Mouse (Mus musculus): ENCODE data around the gene Pgbd5.
A peak's percentile ranks its signal among the peaks of the same experiment; 100 is the strongest.
"Not testable (repeated sequence)": the region's sequence is repeated elsewhere in the genome, so short reads cannot be mapped to it uniquely, and the experiment has no call there.

Pgbd5 gene

DNA sequence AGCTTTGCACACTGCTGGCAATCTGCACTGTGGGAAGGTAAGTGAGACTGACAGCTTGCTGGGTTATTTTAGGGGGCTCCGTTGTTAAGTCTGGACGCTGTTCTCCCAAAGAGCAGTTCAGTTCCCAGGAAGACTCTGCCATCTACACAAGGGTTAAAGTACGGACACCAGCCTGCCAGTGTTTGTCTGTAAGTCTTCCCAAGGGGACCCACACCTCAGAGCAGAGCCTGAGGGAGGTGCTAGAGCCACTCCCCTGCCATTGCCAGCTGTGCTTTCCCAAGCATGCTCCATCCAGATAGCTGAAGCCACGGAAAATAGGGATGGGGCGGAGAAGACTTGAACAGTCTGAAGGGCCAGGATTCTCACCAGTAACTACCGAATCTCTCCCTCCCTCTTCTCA lies 8.6 kb downstream of the Pgbd5 start:
- DNase-seq (ENCODE audit: low read depth, low spot score), result no peak

DNA sequence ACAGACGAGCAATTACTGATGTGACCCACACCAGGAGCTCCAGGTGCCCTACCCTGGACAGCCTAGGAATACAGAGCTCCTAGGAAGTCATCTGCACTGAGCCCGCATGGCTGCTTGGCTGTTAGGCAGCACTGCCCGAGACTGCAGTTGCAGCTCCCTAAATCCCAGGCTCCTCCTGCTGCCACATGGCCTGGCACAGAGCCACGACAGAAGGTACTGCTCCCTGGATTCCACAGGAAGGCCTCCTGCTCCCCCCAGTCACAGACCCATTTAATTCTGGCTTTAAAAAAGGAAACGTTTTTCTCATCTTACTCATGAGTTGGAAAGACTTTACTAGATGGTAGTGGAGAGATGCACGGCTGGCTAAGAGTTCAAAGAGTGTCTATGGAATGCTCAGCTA lies 10.0 kb downstream of the Pgbd5 start:
- no peak for DNase-seq (ENCODE audit: low read depth, low spot score)

DNA sequence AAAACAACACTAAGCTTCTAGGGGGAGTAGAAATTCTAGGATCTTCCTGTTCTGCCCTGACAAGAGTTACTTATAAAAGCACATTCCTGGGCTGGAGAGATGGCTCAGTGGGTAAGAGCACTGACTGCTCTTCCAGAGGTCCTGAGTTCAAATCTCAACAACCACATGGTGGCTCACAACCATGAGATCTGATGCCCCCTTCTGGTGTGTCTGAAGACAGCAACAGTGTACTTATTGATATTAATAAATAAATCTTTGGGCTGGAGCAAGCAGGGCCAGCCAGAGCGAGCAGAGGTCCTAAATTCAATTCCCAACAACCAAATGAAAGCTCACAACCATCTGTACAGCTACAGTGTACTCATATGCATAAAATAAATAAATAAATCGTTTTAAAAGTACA lies 10.7 kb downstream of the Pgbd5 start:
- DNase-seq (ENCODE audit: low read depth, low spot score), result not testable (repeated sequence)

DNA sequence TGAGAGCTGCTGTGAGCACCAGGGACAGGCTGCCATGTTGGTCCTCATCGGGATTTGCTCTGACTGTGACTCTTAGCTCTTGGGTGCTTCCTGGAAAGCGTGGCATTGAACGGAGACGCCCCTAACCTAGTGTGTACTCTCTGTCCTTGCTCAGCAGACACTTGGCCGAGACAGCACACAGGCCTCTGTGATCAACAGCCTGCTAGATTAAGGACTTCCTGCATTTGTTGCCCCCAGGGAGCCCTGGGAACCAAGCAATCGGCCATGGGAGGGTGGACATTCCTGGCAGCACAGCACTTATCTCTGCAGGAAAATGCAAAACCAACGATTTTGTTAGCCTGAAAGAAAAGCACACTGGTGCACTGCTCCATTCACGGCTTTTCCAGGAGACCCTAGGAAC lies 18.0 kb downstream of the Pgbd5 start:
- no peak for DNase-seq (ENCODE audit: low read depth, low spot score)

DNA sequence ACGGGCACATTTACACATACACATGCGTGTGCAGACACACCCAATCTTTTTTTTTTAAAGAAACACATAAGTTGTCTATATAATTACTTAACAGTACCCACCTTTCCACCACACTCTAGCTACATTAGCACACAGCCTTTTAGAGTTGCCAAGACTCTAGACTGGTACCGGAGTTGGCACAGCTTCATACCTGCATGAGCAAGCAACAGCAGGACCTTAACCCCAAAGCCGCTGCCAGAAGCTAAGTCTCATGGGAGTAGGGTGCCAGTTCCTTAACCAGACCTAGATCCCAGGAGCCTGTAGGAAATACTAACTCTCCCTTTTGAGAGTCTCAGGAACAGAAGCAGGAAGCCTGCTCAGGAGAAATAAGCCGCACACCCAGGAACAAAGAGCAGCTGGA lies 20.5 kb downstream of the Pgbd5 start:
- no peak for DNase-seq (ENCODE audit: low read depth, low spot score)

DNA sequence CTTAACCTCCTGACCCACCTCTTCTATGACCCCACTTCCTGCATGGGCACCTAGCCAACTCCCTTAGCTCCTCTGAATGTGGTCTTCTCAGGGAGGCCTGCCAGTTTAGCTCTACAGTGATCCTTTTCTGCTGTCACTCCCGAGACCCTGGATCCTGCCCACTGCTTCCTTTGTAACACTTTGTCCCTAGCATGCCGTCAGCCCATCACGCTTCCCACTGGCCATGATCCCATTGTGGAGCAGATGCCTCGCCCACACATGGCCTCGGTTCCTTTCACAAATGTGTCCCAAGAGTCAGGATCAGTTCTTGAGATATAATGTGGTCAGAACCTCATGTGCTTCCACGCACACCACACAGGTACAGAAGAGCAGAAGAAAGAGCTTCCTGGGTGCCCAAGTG lies 21.3 kb downstream of the Pgbd5 start:
- DNase-seq (ENCODE audit: low read depth, low spot score), result no peak

DNA sequence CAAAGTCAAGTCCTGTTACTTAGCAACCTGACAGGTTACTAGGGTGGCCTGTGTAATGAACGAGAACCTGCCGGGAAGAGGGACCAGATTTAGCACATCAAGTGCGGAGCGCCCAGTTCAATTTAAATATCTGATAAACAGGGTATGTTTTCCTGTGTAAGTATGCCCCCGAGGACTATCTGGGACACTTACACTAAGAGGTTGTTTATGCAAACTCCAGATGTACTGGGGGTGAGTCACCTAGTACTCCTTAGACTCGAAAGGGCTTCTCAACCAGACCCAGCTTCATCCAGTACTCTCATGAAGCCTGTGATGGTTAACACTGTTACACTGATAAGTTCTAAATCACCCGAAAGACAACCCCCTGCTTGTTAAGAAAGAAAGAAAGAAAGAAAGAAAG lies 22.8 kb downstream of the Pgbd5 start:
- DNase-seq (ENCODE audit: low read depth, low spot score), result no peak

DNA sequence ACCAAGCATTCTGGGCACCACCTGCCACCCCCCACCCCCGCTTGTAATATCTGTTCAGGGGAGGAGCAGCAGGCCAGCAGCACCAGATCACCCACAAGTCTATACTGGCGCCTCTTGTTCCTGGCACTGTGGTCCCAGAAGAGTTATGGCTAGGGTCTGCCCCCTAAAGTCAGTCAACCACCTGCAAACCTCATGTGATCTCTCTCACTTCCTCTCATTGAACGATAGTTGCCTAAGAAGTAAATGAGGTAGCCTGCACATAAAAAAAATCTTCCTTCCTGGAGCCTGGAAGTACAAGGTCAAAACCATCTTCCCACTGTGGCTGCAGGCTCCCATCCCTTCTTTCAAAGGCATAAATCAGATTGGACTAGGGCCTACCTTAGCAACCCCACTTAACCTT lies 23.7 kb downstream of the Pgbd5 start:
- DNase-seq (ENCODE audit: low read depth, low spot score), result no peak

DNA sequence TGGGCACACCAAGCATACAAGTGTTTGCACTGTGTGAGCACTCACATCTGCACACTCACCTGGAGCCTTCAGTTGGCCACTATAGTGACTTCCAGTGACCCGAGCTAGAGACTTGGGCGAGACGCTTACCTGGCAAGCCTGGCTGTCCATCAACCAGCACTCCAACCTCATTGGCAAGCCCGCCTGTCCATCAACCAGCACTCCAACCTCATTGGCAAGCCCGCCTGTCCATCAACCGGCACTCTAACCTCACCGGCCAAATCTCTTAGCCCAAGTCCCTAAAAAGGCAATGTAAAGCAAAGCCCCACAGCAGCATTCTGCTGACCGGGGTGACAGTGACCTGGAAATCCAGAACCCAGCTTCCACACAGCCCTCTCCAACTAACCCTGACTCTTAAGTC lies 24.5 kb downstream of the Pgbd5 start:
- no peak for DNase-seq (ENCODE audit: low read depth, low spot score)

GRCm38 (mm10) chr8:124413244-124413965 lies 26.1 kb downstream of the Pgbd5 start:
- no peak for DNase-seq (ENCODE audit: low read depth, low spot score)

- no peak for DNase-seq (ENCODE audit: low read depth, low spot score)
These were observed 26.8 kb downstream of the Pgbd5 start for GRCm38 (mm10) chr8:124412496-124413243.

DNA sequence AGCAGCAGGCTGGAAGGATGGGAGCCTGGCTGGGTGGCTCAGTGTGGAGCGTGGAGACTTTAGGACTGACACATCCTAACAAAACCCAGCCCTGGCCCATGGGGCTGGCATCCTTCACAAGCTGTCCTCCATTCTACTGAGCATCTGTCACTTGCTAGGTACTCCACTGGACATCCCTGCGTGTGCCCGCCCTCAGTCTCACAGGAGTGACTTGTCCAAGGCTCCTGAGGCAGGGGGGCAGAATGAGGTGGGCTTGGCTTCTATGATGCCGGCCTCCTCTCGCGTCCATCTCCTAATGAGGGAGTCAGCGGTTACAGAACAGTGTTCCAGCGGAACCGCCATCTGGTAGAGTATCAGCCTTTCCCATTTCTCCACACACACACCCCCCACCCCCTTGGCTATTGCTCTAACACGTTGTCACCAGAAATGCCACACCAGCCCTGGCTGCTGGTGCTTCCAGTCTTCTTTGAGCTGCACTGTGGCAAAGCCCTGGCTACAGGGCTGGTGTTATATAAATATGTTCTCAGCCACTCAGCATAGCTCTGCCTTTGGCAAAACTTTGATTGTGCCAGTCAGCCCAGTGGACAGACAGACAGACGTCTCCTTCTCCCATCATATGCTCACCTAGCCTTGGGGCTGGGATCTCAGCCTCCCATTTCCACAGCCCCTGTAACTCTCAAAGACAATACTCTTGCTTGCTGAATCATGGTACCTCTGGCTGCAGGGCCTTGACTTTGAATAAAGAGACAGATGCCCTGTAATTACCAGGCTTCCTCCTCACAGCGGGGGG lies 34.8 kb downstream of the Pgbd5 start:
- no peak for DNase-seq (ENCODE audit: low read depth, low spot score)

GRCm38 (mm10) chr8:124403876-124404275 lies 35.6 kb downstream of the Pgbd5 start:
- peak; percentile 56 for DNase-seq (ENCODE audit: low read depth, low spot score)

DNA sequence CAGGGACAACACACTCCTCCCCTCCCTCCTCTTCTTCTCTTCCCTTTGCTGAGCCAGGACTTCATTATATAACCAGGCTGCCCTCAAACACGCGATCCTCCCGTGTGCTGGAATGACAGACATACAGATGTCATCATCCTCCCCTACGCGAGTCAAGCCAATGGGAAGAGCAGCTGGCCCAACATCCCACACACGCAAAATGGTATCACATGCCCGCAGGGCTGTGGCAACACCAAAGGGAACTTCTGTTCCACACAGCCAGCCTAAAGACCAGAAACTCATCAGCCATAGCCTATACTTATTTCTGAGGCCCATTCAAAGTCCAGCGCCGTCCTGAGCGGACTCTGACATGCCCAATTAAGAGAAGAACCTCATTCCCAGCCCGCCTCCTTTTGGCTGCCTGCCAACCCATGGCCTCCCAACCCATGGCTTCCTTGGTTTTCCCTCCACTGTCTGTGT lies 40.0 kb downstream of the Pgbd5 start:
- no peak for DNase-seq (ENCODE audit: low read depth, low spot score)

- DNase-seq (ENCODE audit: low read depth, low spot score), result peak; percentile 57
These were observed 40.5 kb downstream of the Pgbd5 start for GRCm38 (mm10) chr8:124398843-124399402.

DNA sequence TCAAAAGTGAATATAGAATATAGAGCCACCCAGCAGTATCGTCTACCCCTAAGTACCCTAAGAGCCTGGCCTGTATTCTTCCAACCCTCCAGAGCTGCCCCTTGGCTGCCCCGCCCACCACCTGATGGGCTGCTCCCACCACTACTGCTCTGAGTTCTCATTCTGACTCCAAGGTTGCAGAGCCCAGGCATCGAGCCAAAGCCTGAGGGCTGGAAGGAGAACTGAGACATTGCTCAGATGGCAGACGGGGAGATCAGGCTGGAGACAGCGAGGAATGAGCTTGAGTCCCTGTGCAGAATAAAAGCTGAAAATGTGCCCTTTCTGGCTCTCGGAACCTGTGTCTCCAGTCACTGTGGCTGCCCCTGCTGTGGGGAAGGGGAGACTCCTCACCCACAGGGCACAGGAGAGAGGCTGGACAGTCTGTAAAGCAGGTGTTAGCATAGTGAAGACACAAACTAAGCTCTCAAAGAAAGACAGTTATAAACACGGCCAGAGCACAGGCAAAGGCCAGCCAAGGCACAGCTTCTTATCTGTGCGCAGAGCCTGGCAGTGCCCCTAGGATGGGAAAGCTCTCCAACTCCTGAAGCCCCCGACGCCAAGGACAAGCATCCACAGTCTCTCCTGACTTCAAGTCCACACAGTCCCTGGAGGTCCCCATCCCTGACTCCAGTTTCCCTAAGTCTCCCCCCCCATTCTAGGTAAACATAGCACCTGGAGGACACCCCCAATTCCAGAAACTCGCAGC lies 42.0 kb downstream of the Pgbd5 start:
- no peak for DNase-seq (ENCODE audit: low read depth, low spot score)

GRCm38 (mm10) chr8:124396531-124396930 lies 42.9 kb downstream of the Pgbd5 start:
- no peak for DNase-seq (ENCODE audit: low read depth, low spot score)

DNA sequence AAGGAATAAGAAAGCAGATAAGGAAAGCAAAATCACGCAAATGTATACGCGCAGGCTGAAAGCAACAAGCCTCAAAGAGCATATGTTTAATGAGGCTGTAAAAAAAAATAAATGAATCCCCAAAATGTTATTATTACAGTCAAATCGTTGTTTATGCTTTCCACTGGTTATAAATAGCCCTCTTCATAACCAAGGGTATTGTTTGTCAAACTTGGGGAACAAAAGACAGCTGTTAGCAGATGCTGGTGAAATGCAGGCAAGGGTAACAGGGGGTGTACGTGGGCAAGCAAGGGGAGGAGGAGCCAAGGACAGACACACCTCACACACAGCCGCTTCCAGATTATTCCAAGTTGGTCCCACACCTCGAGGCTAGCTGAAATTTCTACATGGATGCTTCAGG lies 44.1 kb downstream of the Pgbd5 start:
- no peak for DNase-seq (ENCODE audit: low read depth, low spot score)

GRCm38 (mm10) chr8:124394951-124395350 lies 44.5 kb downstream of the Pgbd5 start:
- no peak for DNase-seq (ENCODE audit: low read depth, low spot score)

DNA sequence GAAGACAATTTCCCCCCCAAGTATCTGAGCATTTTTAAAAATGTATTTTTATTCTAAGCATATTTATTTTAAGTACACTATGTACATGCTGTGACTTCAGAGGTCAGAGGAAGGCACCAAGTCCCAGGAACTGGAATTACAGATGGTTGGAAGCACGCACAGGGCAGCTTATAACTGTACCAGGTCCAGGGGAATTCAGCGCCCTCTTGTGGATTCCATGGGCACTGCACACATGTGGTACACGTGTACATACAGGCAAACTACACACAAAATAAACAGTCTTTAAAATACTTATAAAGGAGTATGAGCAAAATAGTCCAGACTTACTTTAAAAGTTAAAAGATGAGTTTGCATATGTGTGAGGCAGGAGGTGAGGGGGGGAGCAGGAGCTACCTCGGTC lies 45.5 kb downstream of the Pgbd5 start:
- no peak for DNase-seq (ENCODE audit: low read depth, low spot score)

DNA sequence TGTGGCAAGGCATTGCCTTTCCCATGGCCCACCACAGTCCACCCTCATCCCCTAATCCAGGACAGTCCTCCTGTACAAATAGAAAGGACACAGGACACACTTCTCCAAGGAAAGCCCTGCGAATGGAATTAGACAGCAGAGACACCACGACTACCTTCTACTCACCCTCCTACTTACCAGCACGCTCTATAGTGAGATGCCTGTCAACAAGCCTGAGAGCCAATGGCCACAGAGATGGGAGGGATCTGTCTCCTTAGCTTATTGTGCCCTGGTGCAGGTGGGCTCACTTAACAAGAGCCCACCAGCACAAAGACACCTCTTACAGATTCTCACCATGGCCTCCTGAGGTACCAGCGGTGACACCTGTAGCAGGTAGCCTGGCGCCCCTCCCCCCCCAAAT lies 46.4 kb downstream of the Pgbd5 start:
- DNase-seq (ENCODE audit: low read depth, low spot score), result no peak
